Mouse (Mus musculus): ENCODE measurements around the gene Emp3. TPM values are rescaled to one million over a fixed set of nuclear protein-coding genes. Genes with fewer than 3 reads are reported as not detected.
A peak's percentile ranks its signal among the peaks of the same experiment; 100 is the strongest.

The Emp3 gene
- total and polyA plus RNA-seq, 3 experiments: 2.8 to 4.8 TPM; not detected in 1

DNA sequence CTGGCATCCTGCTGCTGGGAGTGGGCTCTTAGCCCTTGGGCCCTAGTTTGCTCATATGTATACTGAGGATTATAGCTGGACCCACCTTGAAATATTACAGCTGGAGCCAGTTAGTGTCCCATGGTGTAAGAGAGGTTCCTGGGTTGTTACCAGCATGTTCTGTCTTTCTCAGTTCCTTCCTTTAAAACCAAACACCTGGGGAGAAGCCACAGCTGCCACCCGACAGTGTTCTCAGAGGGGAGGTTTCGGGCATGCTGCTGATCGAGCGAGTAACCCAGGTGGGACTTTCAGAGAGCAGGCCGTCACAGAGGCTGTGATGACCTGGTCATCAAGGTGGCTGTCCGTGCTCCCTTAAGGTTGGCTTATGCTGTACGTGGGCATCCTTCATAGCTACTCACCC lies 44.3 kb downstream of the Emp3 start:
- ATAC-seq (ENCODE audit: extremely low read depth, insufficient number of reproducible peaks, low FRiP score, poor library complexity, severe bottlenecking): no peak

DNA sequence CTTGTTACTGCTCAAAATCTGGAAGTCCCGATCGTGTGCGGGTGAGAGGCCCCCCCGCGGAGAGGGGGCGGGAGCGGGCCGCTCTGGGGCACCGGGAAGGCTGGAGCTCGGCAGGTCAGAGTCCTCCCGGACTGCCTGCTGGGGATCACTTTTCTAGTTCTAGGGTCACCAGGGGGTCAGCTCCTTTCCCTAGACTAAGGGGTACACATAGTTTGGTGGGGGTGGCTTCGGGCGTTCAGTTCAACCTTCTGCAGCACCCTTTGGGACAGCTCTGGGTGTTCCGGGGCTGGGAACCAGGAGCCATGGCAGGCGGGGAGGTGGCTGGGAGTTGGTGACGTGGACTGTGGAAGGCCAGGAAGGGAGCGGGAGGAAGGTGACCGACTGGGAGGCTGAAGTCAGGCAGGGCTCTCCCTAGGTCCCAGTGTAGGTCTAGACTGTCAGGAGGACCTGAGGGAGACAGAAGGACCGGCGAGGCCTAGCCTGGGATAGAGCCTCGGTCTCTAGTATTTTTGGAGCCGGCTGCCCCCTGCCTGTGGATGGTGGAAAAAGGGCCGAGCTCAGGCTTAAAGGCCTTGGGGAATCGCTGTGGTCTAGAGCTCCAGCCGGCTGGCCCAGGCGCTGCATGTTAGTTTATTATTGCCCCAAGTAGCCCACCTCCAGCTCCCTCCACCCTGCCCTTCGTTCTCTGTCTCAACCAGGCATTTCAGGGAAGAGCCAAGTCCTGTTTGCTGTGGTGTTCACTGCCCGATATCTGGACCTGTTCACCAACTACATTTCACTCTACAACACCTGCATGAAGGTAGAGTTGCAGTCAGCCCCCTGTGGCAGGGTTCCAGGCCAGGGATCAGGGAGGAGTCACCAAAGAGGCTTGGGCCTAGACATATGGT lies 47.9 kb downstream of the Emp3 start:
- peak; percentile 50; the same call in 1 of the 2 replicates for ATAC-seq (ENCODE audit: extremely low read depth, insufficient number of reproducible peaks, low FRiP score, poor library complexity, severe bottlenecking)
- peaks cover 29% of the 10 kb centered on the region for H3K4me1 ChIP-seq (ENCODE audit: insufficient read depth, low read depth, low read length)
- DNase-seq (ENCODE audit: low spot score): peak; percentile 71
- peaks cover 28% of the 10 kb centered on the region for H3K27me3 ChIP-seq (ENCODE audit: insufficient read depth, low read length)
- H3K36me3 ChIP-seq (replicated peaks): peaks cover 42% of the 10 kb centered on the region
- no peaks in the 10 kb centered on the region for H3K9me3 ChIP-seq (replicated peaks)
- H3K4me3 ChIP-seq (ENCODE audit: low read depth, low read length): peak overlapping the region; percentile 82
- TF ChIP-seq CTCF (IDR thresholded peaks at IDR 0.05; ENCODE audit: low read depth, low read length) (no peak), GATA2 (IDR thresholded peaks at IDR 0.05; ENCODE audit: borderline replicate concordance, low read depth, low read length) (no peak), TAL1 (conservative IDR thresholded peaks at IDR 0.05; ENCODE audit: low read depth, low read length) (no peak), POLR2AphosphoS5 (IDR thresholded peaks at IDR 0.05; ENCODE audit: insufficient replicate concordance, low read depth, low read length) (no peak), GATA1 (IDR thresholded peaks at IDR 0.05; ENCODE audit: borderline replicate concordance, low read length) (no peak)

More for the DNA sequence above, 44.3 kb downstream of the Emp3 start:
- Histone ChIP-seq H3K27me3 (ENCODE audit: insufficient read depth, low read length) (no peaks in the 10 kb centered on the region), H3K4me3 (ENCODE audit: low read depth, low read length) (no peak overlapping the region), H3K4me1 (ENCODE audit: insufficient read depth, low read depth, low read length) (peaks cover 23% of the 10 kb centered on the region), H3K9me3 (replicated peaks) (no peaks in the 10 kb centered on the region), H3K36me3 (replicated peaks) (peaks cover 72% of the 10 kb centered on the region)
- TF ChIP-seq TAL1 (conservative IDR thresholded peaks at IDR 0.05; ENCODE audit: low read depth, low read length) (no peak), CTCF (IDR thresholded peaks at IDR 0.05; ENCODE audit: low read depth, low read length) (no peak), GATA2 (IDR thresholded peaks at IDR 0.05; ENCODE audit: borderline replicate concordance, low read depth, low read length) (no peak), POLR2AphosphoS5 (IDR thresholded peaks at IDR 0.05; ENCODE audit: insufficient replicate concordance, low read depth, low read length) (no peak), GATA1 (IDR thresholded peaks at IDR 0.05; ENCODE audit: borderline replicate concordance, low read length) (no peak)
- DNase-seq (ENCODE audit: low spot score): no peak

GRCm38 (mm10) chr7:45872624-45873023 lies 48.6 kb downstream of the Emp3 start, which contains the start of gene Kdelr1:
Kdelr1 (plus strand) TSS chr7:45872772.
- DNase-seq (ENCODE audit: low spot score) (peak; percentile 96), ATAC-seq (ENCODE audit: extremely low read depth, insufficient number of reproducible peaks, low FRiP score, poor library complexity, severe bottlenecking) (peak; percentile 62; the same call in 1 of the 2 replicates)
- Histone ChIP-seq H3K4me1 (ENCODE audit: insufficient read depth, low read depth, low read length) (peaks cover 29% of the 10 kb centered on the region), H3K27me3 (ENCODE audit: insufficient read depth, low read length) (peaks cover 32% of the 10 kb centered on the region), H3K36me3 (replicated peaks) (peaks cover 38% of the 10 kb centered on the region), H3K4me3 (ENCODE audit: low read depth, low read length) (peak within 1 kb of the TSS; percentile 82), H3K9me3 (replicated peaks) (no peaks in the 10 kb centered on the region)
- TF ChIP-seq POLR2AphosphoS5 (IDR thresholded peaks at IDR 0.05; ENCODE audit: insufficient replicate concordance, low read depth, low read length): no peak
- TF ChIP-seq GATA2 (IDR thresholded peaks at IDR 0.05; ENCODE audit: borderline replicate concordance, low read depth, low read length): no peak
- no peak for TF ChIP-seq GATA1 (IDR thresholded peaks at IDR 0.05; ENCODE audit: borderline replicate concordance, low read length)
- TF ChIP-seq CTCF (IDR thresholded peaks at IDR 0.05; ENCODE audit: low read depth, low read length): peak; percentile 93
- no peak for TF ChIP-seq TAL1 (conservative IDR thresholded peaks at IDR 0.05; ENCODE audit: low read depth, low read length)

DNA sequence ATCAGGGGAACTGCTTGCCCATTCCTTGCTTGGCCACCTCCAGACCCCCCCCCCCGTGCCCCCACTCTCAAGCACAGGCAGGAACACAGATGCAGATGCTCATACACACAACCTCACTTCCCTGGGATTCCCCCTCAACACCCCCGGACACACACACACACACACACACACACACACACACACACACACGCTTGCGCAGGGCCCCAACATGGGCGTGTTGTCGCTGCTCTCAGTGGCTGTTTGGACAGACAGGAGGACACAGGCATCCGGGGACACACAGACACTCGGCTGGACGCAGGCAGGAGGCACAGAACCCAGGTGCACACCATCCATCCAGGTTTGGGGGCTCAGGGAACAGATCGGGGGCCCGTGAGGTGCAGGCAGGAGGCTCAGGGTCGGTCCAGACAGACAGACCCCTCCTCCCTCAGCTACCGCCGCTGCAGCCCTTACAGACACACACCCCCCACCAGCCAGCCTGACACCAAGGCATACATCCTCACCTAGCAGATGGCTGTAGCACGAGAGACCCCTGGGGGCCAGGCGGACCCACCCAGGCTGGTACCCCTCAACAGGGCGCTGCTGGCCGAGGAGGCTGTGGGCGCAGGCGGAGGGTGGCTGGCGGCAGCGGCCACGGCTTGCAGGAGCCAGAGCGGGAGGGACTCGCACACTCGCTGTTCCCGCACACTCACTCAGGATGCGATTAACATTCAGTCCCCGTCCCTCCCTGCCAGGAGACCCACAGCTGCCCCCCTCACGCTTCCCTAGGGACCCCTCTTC lies 50.7 kb downstream of the Emp3 start:
- Histone ChIP-seq H3K27me3 (ENCODE audit: insufficient read depth, low read length) (peaks cover 48% of the 10 kb centered on the region), H3K36me3 (replicated peaks) (peaks cover 17% of the 10 kb centered on the region), H3K4me1 (ENCODE audit: insufficient read depth, low read depth, low read length) (peaks cover 33% of the 10 kb centered on the region), H3K4me3 (ENCODE audit: low read depth, low read length) (no peak overlapping the region), H3K9me3 (replicated peaks) (peaks cover 5% of the 10 kb centered on the region)
- no peak for ATAC-seq (ENCODE audit: extremely low read depth, insufficient number of reproducible peaks, low FRiP score, poor library complexity, severe bottlenecking)
- no peak for DNase-seq (ENCODE audit: low spot score)
- TF ChIP-seq TAL1 (conservative IDR thresholded peaks at IDR 0.05; ENCODE audit: low read depth, low read length): no peak
- no peak for TF ChIP-seq GATA1 (IDR thresholded peaks at IDR 0.05; ENCODE audit: borderline replicate concordance, low read length)
- no peak for TF ChIP-seq GATA2 (IDR thresholded peaks at IDR 0.05; ENCODE audit: borderline replicate concordance, low read depth, low read length)
- no peak for TF ChIP-seq CTCF (IDR thresholded peaks at IDR 0.05; ENCODE audit: low read depth, low read length)
- TF ChIP-seq POLR2AphosphoS5 (IDR thresholded peaks at IDR 0.05; ENCODE audit: insufficient replicate concordance, low read depth, low read length): no peak

DNA sequence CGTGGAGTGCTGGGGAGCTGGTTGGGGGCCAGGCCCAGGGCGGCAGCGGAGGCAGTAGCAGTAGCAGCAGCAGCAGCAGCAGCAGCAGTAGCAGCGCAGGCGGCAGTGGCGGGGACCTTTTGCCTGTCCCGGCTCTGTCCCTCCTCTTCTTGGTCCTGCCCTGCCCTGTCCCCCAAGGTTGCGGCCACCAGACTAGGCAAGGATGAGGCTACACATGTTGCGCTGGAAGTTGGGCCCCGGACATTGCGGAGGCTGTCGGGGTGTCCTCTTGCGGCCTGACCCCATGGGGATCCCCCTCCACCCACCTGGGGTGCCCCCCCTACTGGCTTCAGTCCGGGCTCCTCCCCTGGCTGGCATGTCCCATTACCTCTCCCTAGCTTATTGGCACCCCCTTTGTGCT lies 51.4 kb downstream of the Emp3 start:
- no peak overlapping the region for H3K4me3 ChIP-seq (ENCODE audit: low read depth, low read length)
- H3K36me3 ChIP-seq (replicated peaks): peaks cover 11% of the 10 kb centered on the region
- TF ChIP-seq POLR2AphosphoS5 (IDR thresholded peaks at IDR 0.05; ENCODE audit: insufficient replicate concordance, low read depth, low read length) (no peak), TAL1 (conservative IDR thresholded peaks at IDR 0.05; ENCODE audit: low read depth, low read length) (no peak), GATA1 (IDR thresholded peaks at IDR 0.05; ENCODE audit: borderline replicate concordance, low read length) (no peak), CTCF (IDR thresholded peaks at IDR 0.05; ENCODE audit: low read depth, low read length) (no peak), GATA2 (IDR thresholded peaks at IDR 0.05; ENCODE audit: borderline replicate concordance, low read depth, low read length) (no peak)
- no peak for DNase-seq (ENCODE audit: low spot score)
- peaks cover 5% of the 10 kb centered on the region for H3K9me3 ChIP-seq (replicated peaks)
- H3K4me1 ChIP-seq (ENCODE audit: insufficient read depth, low read depth, low read length): peaks cover 29% of the 10 kb centered on the region
- no peak for ATAC-seq (ENCODE audit: extremely low read depth, insufficient number of reproducible peaks, low FRiP score, poor library complexity, severe bottlenecking)
- peaks cover 53% of the 10 kb centered on the region for H3K27me3 ChIP-seq (ENCODE audit: insufficient read depth, low read length)
